Mouse (Mus musculus): ENCODE measurements around the gene Clta. TPM values are rescaled to one million over a fixed set of nuclear protein-coding genes. Genes with fewer than 3 reads are reported as not detected.

Gene Clta
- total and polyA plus RNA-seq, 3 experiments = 301 to 454 (median 450) TPM

GRCm38 (mm10) chr4:43965856-43966535 is 38.3 kb upstream of the Clta start:
- Histone ChIP-seq H3K4me1 (ENCODE audit: control insufficient read depth in 1 of 2, insufficient read depth in 2 of 2) (peaks cover 46 to 93% of the 10 kb centered on the region in 2 experiments), H3K79me2 (replicated peaks; ENCODE audit: control insufficient read depth, extremely low read depth, insufficient read depth, poor library complexity, severe bottlenecking) (no peaks in the 10 kb centered on the region; the same call in 1 of the 2 replicates), H3K36me3 (replicated peaks in 1 of 2; ENCODE audit: control insufficient read depth in 1 of 2, insufficient read depth in 1 of 2, low read length in 1 of 2) (peaks cover 9 to 58% of the 10 kb centered on the region in 2 experiments), H3K27me3 (replicated peaks) (no peaks in the 10 kb centered on the region), H3K27ac (ENCODE audit: insufficient read depth, low read depth) (peak overlapping the region; percentile 11; the same call in 1 of the 2 replicates), H3K4me2 (ENCODE audit: insufficient read depth, low read depth, poor library complexity, severe bottlenecking) (no peak overlapping the region), H3K4me3 (replicated peaks in 1 of 3; ENCODE audit: low read depth in 2 of 3, low read length in 2 of 3, poor library complexity in 1 of 3) (peak overlapping the region in 1 of 3 experiments; percentile 9), H3K9ac (ENCODE audit: insufficient read depth, low read depth) (no peak overlapping the region), H3K9me3 (replicated peaks; ENCODE audit: low read length) (no peaks in the 10 kb centered on the region)
- dilution Hi-C loops (cut with MboI; ENCODE audit: extremely low pct_ligation_motif_present, extremely low pct_unique_long_range_greater_than_20kb, low sequenced_read_pairs) (no loop called here), in situ Hi-C loops (cut with MboI; ENCODE audit: low pct_ligation_motif_present, low pct_unique_long_range_greater_than_20kb, low sequenced_read_pairs) (no loop called here)
- no peak for DNase-seq (ENCODE audit: extremely low read depth)
- TF ChIP-seq USF1 (IDR thresholded peaks at IDR 0.05; ENCODE audit: low read depth, low read length) = no peak
- TF ChIP-seq CHD2 (IDR thresholded peaks at IDR 0.05; ENCODE audit: low read length) = no peak

DNA sequence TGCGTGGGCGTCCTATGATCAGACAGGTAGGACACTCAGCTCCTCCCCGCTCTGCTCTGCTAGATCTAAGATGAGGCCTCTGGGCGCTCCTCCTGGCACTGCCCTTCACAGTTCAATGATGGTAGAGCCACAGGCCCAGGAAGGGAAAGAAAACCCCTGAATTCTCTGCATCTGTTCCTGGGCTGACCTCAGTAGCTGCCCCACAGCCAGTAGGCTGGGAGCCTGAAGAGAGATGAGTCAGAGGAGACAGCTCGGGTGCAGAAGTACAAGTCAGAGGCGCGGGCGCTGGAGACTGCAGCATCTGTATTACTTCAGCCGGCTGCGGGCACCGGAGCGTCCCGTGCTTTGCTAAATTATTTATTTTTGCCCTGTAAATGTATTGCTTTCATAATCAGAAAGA is 35.6 kb upstream of the Clta start:
- H3K4me1 ChIP-seq (ENCODE audit: control insufficient read depth in 1 of 2, insufficient read depth in 2 of 2) = peaks cover 61 to 91% of the 10 kb centered on the region in 2 experiments
- dilution Hi-C loops (cut with MboI; ENCODE audit: extremely low pct_ligation_motif_present, extremely low pct_unique_long_range_greater_than_20kb, low sequenced_read_pairs) (no loop called here), in situ Hi-C loops (cut with MboI; ENCODE audit: low pct_ligation_motif_present, low pct_unique_long_range_greater_than_20kb, low sequenced_read_pairs) (no loop called here)
- H3K4me3 ChIP-seq (replicated peaks in 1 of 3; ENCODE audit: low read depth in 2 of 3, low read length in 2 of 3, poor library complexity in 1 of 3) = peak overlapping the region in 1 of 3 experiments; percentile 5
- no peaks in the 10 kb centered on the region for H3K27me3 ChIP-seq (replicated peaks)
- TF ChIP-seq ZNF384 (IDR thresholded peaks at IDR 0.05; ENCODE audit: low read depth, low read length) (no peak), BHLHE40 (IDR thresholded peaks at IDR 0.05; ENCODE audit: low read depth, low read length) (peak; percentile 59), TCF12 (IDR thresholded peaks at IDR 0.05; ENCODE audit: low read depth, low read length) (peak; percentile 59; the same call in 1 of the 2 replicates), MAFK (IDR thresholded peaks at IDR 0.05; ENCODE audit: insufficient replicate concordance, low read length) (no peak), UBTF (IDR thresholded peaks at IDR 0.05; ENCODE audit: low read depth, low read length) (0 out of 2 replicates have a peak, but pooled peaks have one; percentile 74), CHD1 (IDR thresholded peaks at IDR 0.05; ENCODE audit: low read depth, low read length) (0 out of 2 replicates have a peak, but pooled peaks have one; percentile 29), SIN3A (IDR thresholded peaks at IDR 0.05; ENCODE audit: low read length) (peak; percentile 26; the same call in 1 of the 2 replicates), IRF4 (IDR thresholded peaks at IDR 0.05; ENCODE audit: low read depth, low read length) (peak; percentile 42; the same call in 1 of the 2 replicates), ETS1 (conservative IDR thresholded peaks at IDR 0.05; ENCODE audit: low read depth, low read length) (peak; percentile 71), MYC (IDR thresholded peaks at IDR 0.05; ENCODE audit: low read depth, low read length) (0 out of 2 replicates have a peak, but pooled peaks have one; percentile 4), POLR2A (IDR thresholded peaks at IDR 0.05; ENCODE audit: low read depth, low read length) (peak; percentile 40; the same call in 1 of the 2 replicates), ZMIZ1 (IDR thresholded peaks at IDR 0.05; ENCODE audit: low read depth, low read length) (no peak), TBP (conservative IDR thresholded peaks at IDR 0.05; ENCODE audit: low read depth, low read length) (0 out of 2 replicates have a peak, but pooled peaks have one; percentile 51)
- DNase-seq (ENCODE audit: extremely low read depth) = peak; percentile 84
- peak overlapping the region; percentile 64; the same call in 1 of the 2 replicates for H3K4me2 ChIP-seq (ENCODE audit: insufficient read depth, low read depth, poor library complexity, severe bottlenecking)
- H3K9ac ChIP-seq (ENCODE audit: insufficient read depth, low read depth) = peak overlapping the region; percentile 9; the same call in 1 of the 2 replicates
- no peak overlapping the region for H3K27ac ChIP-seq (ENCODE audit: insufficient read depth, low read depth)
- H3K79me2 ChIP-seq (replicated peaks; ENCODE audit: control insufficient read depth, extremely low read depth, insufficient read depth, poor library complexity, severe bottlenecking) = peaks cover 3% of the 10 kb centered on the region; the same call in 1 of the 2 replicates
- H3K36me3 ChIP-seq (replicated peaks in 1 of 2; ENCODE audit: control insufficient read depth in 1 of 2, insufficient read depth in 1 of 2, low read length in 1 of 2) = peaks cover 9 to 44% of the 10 kb centered on the region in 2 experiments
- H3K9me3 ChIP-seq (replicated peaks; ENCODE audit: low read length) = no peaks in the 10 kb centered on the region

Data from CH12.LX (cell line).